Mouse (Mus musculus): ENCODE results near the gene Itga4.

DNA sequence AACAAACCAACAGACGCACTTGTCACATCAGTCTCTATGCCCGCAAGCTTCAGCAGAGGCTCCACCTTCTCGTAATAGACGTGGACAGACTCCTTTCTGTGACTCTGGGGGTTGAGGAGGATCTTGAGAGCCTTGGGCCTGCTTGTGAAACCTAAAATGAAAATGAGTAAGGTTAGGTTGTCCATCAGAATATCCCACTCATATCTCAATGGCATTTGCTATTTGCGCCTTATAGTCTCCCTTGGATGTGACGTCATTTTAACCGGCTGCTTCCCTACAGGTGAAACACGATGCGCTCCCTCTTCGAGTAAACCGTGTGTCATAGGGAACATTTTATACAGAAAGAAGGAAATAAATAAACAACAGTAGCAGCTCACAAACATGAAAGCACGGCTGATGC is 113.4 kb downstream of the Itga4 start:
- TF ChIP-seq CTCF (IDR thresholded peaks at IDR 0.05; ENCODE audit: low read depth) = no peak
- no peak for TF ChIP-seq EP300 (IDR thresholded peaks at IDR 0.05; ENCODE audit: low read depth)

Measured in liver, postnatal 0 days (tissue).